Mouse (Mus musculus) cortical plate, adult 2 months (tissue): ENCODE measurements around the gene Tac2. TPM values are rescaled to one million over a fixed set of nuclear protein-coding genes. Genes with fewer than 3 reads are reported as not detected.

Experiments used
- H3K27ac ChIP-seq: fragments of 200-500 bp; 2 replicates; pipeline ENCODE4 v1.5.1; 2012; ENCODE audit warnings: low read length, control low read depth, inconsistent platforms; ENCODE audit not compliant: insufficient read depth
- H3K4me1 ChIP-seq: fragments of 200-500 bp; 2 replicates; pipeline ENCODE4 v1.6.1; 2011; ENCODE audit warnings: low read length; ENCODE audit not compliant: control insufficient read depth, insufficient read depth
- H3K4me3 ChIP-seq: fragments of 200-500 bp; 2 replicates; pipeline ENCODE4 v1.5.1; 2011; ENCODE audit warnings: mild to moderate bottlenecking, low read length, control low read depth; ENCODE audit not compliant: insufficient read depth
- CTCF ChIP-seq: fragments of 200-500 bp; IDR thresholded peaks from 2 replicates; pipeline ENCODE4 v1.5.1; 2011; ENCODE audit warnings: mild to moderate bottlenecking, control low read depth, low read length; ENCODE audit not compliant: insufficient read depth; ENCODE audit errors: extremely low read depth
- POLR2A ChIP-seq: fragments of 200-500 bp; IDR thresholded peaks from 2 replicates; pipeline ENCODE4 v1.6.1; 2011; ENCODE audit warnings: mild to moderate bottlenecking, low read length, control low read depth; ENCODE audit not compliant: insufficient read depth; ENCODE audit errors: extremely low read depth
- polyA plus RNA-seq: library from polyadenylated mRNA; depleted of rRNA; stranded (reverse); fragments of >200 nt; gene quantifications from 2 replicates; pipeline ENCODE4 v1.2.3, GENCODE M21; 2012

Gene Tac2
- polyA plus RNA-seq, 1 experiment, result 31.9 TPM

DNA sequence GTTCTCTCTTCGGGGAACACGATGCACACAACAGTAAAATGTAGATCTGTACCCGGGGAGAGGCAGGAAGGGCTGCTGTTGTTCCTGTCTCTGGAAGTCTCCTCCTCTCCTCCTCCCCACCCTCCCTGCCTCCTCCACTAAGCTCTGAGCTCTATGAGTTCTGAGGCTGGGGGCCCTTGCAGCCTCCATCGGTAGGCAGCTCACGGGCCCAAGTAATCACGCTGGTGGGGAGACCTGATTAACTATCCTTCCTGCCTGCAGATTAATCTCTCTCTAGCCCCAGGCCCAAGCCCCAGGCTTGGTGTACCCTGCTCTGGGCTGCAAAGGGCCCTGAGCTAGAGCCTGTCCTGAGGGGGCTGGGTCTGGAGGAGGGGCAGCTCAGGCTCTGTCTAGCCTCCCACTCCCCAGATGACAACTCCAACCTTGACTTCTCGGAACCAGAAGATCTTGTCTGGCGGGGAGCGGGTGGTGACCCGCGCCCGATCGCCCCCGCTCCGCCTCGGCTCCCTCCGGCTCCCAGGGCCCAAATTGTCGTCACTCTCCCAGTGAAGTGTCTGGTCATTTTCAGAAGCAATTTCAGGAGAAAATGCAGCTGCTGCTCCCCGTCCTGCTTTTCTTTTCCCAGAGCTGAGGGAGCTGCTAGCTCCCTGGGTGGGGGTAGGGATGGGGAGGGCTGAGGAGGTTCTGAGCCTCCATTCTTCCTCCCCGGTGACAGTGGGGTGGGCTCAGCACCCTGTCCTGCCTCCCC is 2.4 kb upstream of the Tac2 start:
- Histone ChIP-seq H3K27ac (no peak overlapping the region), H3K4me3 (no peak overlapping the region), H3K4me1 (no peaks in the 10 kb centered on the region)
- TF ChIP-seq POLR2A (no peak), CTCF (no peak)

DNA sequence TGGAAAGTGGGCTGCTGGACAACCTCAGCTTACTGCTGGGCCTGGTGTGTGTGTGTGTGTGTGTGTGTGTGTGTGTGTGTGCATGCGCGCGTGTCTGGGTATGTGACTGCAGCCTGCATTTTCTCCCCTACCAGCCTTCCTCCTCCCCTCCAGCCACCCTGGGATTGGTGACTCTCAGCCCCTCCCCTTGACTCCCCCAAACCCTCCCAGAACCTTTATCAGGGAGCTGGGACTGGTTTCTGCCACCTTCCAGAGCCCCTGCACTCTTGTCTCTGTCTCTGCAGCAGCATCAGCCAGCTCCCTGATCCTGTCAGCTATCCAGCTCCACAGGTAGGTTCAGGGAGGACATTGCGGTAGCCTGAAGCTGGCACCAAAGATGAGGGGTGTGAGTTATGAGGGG is 858 bp downstream of the Tac2 start:
- Histone ChIP-seq H3K4me1 (peaks cover 2% of the 10 kb centered on the region; the same call in 1 of the 2 replicates), H3K4me3 (no peak overlapping the region), H3K27ac (no peak overlapping the region)
- TF ChIP-seq CTCF (no peak), POLR2A (no peak)

DNA sequence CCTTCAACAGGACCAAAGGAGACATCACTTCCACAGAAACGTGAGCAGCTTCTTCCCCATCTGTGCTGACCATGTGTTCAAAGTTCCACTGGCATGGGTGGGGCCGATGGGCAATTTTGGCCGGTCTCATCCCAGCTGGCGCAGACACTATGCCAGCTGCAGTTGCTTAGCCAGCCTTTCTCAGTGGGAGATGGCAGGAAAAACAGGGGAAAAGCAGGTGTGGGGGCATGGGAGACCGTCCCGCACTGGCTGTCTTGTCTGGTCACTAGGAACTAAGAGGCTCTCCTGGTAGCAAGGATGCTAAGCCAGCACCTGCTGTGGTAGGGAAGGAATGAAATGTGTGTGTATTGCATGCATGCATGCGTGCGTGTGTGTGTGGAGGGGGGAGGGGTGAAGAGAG is 4.2 kb downstream of the Tac2 start:
- H3K27ac ChIP-seq, result no peak overlapping the region
- H3K4me1 ChIP-seq, result peaks cover 2% of the 10 kb centered on the region; the same call in 1 of the 2 replicates
- H3K4me3 ChIP-seq, result no peak overlapping the region
- TF ChIP-seq CTCF, result no peak
- TF ChIP-seq POLR2A, result no peak

DNA sequence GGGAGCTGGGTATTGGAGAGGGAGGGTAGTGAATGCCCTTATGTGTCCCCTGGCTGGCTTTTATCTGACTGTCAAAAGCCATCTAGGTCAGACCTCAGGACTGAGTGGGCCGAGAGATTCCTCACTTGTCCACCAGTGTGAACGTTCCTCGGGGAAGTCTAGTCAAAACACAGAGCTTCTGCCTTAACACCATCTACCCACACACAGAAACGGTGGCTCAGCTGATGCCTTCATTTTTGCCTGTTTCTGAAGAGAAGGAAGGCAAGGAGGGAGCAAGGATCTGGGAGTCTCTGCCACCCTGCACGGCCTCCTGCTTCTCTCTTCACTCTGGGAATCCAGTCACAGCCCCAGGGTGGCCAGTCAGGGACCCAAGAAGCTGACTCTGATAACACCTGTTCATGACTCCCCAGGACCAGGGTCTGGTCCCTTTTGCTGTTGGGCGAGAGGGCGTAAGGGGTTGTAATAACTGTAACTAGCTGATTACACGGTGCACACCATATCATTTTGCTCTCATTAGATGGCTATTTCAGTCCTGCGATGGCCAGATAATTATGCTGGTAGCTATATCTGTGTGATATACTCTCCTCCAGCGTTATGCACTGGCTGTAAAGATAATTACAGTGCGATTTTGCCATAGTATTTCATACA is 6.1 kb downstream of the Tac2 start:
- no peak for TF ChIP-seq CTCF
- TF ChIP-seq POLR2A, result no peak
- Histone ChIP-seq H3K4me3 (no peak overlapping the region), H3K27ac (no peak overlapping the region), H3K4me1 (peaks cover 2% of the 10 kb centered on the region; the same call in 1 of the 2 replicates)

DNA sequence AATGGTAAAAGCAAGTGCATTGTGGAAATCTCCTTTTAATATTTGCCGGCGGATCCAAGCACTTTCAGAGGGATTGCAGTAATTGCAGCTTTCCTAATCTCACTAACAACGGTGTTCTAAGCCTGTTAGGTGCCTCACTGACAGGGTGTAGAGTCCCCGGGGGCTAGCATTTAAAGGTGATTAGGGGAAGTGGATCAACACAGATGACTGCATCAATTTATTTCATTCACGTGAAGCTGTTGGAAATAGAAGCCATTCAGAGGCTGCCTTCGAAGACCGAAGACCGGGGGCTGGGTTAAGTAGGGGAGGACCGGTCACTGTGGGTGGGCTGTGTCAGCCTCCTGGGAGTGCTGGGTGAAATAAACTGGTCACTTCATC is 6.6 kb downstream of the Tac2 start:
- no peak for TF ChIP-seq POLR2A
- no peak for TF ChIP-seq CTCF
- Histone ChIP-seq H3K4me1 (peaks cover 2% of the 10 kb centered on the region; the same call in 1 of the 2 replicates), H3K27ac (no peak overlapping the region), H3K4me3 (no peak overlapping the region)

DNA sequence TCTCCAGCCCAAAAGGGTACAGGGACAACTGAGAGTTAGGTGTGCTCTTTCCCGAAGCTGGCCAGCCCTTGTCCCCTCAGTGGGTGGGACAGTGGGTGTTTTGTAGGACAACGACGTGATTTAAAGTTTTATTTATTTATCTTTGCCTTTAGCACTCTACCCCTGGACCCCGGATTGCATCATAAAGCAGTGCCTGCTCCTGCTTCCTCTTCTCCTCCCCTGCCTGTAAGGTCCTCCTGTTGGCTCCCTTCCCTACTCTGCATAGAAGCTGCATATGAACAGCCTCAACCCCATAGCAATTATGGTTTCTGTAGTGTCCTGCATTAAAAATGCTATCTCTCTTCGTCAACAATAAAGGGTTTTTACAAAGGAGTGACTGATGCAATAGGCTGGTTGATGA is 7.1 kb downstream of the Tac2 start:
- no peak overlapping the region for H3K4me3 ChIP-seq
- peaks cover 2% of the 10 kb centered on the region; the same call in 1 of the 2 replicates for H3K4me1 ChIP-seq
- no peak for TF ChIP-seq POLR2A
- no peak for TF ChIP-seq CTCF
- H3K27ac ChIP-seq, result no peak overlapping the region

DNA sequence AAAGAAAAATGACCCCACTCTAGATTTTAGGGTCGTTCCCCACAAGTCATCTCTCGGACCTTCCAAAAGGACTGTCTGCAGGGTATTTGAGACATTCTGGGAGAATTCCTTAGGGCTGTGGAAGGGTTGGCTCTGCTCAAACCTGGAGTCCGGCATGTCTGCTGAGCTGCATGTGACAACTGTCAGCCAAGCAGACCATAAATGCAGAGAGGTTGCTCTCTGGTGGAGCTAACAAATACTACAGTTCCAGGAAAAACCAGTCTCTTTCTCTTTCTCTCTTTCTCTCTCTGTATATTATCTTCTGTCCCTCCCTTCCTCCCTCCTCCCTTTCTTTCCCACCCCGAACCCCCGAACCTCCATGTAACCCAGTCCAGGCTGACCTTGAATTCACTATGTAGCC is 10.2 kb downstream of the Tac2 start:
- no peak overlapping the region for H3K27ac ChIP-seq
- no peak for TF ChIP-seq POLR2A
- peak; percentile 57 for TF ChIP-seq CTCF

DNA sequence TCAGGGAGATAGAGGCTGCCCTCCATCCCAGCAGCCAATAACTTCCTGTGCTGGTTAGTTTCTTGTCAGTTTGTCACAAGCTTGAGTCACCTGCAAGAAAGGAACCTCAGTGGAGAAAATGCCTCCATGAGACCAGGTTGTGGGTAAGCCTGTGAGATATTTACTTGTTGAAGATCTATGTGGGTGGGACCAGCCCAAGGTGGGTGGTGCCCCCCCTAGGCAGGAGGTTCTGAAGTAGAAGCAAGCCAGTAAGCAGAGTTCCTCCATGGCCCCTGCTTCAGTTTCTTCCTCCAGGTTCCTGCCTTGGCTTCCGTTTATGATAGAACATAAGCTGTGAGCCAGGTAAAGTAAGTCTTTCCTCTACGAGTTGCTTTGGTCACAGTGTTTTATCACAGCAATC is 12.0 kb downstream of the Tac2 start:
- no peaks in the 10 kb centered on the region for H3K4me1 ChIP-seq
- no peak overlapping the region for H3K27ac ChIP-seq
- H3K4me3 ChIP-seq, result no peak overlapping the region
- TF ChIP-seq CTCF, result no peak
- TF ChIP-seq POLR2A, result no peak

More for the DNA sequence above, 10.2 kb downstream of the Tac2 start:
- no peak overlapping the region for H3K4me3 ChIP-seq
- H3K4me1 ChIP-seq, result no peaks in the 10 kb centered on the region

DNA sequence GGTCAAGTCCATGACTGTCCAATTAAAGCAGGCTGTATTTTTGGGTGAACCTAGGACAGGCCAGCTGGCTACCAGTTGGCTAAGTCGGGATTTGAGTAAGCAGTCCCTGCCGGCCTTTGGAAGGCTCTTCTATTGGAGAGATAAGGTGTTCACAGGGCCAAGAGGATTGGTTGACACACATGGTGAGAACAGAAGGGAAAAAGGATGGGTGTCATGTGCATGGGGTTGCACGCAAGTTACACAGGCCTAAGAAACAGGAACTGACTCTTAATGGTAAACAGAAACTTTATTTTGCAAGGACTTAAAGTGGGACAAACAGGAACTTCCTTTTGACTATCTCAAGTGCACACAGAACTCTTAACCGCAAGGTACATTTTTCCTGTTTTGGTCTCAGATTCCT is 12.6 kb downstream of the Tac2 start:
- no peak for TF ChIP-seq CTCF
- no peak for TF ChIP-seq POLR2A
- Histone ChIP-seq H3K4me3 (no peak overlapping the region), H3K4me1 (no peaks in the 10 kb centered on the region), H3K27ac (no peak overlapping the region)

DNA sequence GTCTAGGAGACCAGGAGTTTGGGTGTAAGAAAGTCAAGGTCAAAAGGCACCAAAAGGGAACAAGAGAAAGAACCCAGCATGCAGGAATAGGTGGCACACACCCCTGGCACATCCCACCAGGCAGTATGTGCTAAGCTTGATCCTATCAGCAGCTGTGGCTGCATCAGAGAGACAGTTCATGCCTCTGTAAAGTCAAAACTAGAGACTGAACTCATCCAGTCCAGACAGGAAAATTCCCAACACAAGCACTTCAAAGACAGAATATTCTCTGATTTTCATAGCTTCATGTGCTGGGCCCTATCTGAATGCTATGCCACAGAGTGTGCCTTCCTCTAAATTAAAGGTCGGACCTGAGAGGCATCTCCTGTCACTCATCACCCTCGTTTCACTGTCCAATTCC is 13.3 kb downstream of the Tac2 start:
- TF ChIP-seq CTCF (no peak), POLR2A (no peak)
- no peaks in the 10 kb centered on the region for H3K4me1 ChIP-seq
- no peak overlapping the region for H3K4me3 ChIP-seq
- H3K27ac ChIP-seq, result no peak overlapping the region
